Mouse (Mus musculus) cerebellum, adult 11-12 months (tissue): Measurements from ENCODE around the gene Emilin2.

Experiments used
- DNase-seq: peaks from one replicate; pipeline ENCODE4 v3.0.0; 2022

Gene Emilin2

GRCm38 (mm10) chr17:71228651-71229050 is 83.1 kb downstream of the Emilin2 start:
- no peak for DNase-seq

GRCm38 (mm10) chr17:71227128-71227895 is 84.5 kb downstream of the Emilin2 start:
- DNase-seq = no peak

GRCm38 (mm10) chr17:71225091-71225490 is 86.7 kb downstream of the Emilin2 start:
- no peak for DNase-seq

GRCm38 (mm10) chr17:71224521-71224920 is 87.3 kb downstream of the Emilin2 start:
- DNase-seq = no peak

- no peak for DNase-seq
These were observed 88.1 kb downstream of the Emilin2 start for GRCm38 (mm10) chr17:71223676-71224075.

DNA sequence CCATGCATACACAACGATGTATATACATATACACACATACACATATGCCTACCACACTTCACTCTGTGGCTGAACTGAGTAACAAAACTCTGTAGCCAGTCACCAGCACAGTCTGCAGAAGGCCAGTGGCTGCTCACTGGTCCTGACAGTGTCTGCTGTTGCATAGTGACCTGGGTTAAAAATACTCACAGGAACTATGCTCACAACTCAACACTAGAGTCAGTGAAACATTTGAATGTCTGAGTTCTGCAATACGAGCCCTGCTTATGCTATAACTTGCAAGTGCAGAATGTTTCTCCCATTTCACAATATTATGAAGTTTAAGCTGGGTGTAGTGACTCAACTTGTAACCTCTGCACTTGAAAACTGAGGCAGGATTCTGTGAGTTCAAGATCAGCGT is 90.4 kb downstream of the Emilin2 start:
- DNase-seq = no peak

DNA sequence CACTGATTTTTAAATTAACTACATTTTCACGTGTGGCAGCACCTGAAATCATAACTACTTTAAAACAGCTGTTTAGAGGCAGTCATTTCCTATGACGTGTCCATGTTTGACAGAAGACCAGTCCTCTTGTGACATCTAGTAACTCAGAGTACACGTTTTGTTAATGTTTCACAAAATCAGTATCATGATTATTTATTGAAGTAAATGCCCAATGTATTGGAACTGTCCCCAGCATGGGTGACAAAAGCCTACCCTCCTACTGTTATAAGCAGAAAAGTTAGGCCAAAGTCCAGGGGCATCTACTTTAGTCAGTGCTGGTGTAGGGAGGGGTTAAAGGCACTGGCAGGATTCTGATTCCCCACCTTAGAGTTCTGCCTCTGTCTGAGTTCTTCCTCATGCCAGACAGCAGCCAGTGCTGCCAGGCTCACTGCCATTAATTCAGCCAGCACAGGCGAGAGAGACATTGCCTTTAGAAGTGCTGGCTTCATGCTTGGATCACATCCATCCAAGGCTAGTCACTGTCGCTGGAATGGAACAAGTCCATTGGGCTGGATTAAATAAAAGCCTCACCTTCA is 94.6 kb downstream of the Emilin2 start:
- no peak for DNase-seq

DNA sequence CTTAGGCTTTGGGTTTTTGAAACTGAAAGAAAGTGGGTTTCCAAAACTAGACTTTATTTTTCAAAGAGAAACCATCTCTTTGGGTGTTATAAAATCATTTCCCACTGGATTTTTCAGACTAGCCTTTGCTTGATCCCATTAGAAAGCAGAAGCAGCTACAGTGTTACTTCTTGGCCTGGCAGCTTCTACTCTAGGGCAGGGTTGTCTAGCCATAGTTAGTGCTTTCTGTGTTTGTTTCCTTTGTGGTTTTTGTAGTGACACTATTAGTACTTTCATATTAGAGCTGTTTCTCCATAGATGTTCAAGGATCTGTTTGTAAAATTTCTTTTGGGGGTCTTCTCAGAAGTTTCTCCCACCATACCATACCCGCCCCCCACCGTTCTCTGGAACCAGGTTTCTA is 95.5 kb downstream of the Emilin2 start:
- no peak for DNase-seq

- no peak for DNase-seq
These were observed 96.4 kb downstream of the Emilin2 start for GRCm38 (mm10) chr17:71215241-71215839.

DNA sequence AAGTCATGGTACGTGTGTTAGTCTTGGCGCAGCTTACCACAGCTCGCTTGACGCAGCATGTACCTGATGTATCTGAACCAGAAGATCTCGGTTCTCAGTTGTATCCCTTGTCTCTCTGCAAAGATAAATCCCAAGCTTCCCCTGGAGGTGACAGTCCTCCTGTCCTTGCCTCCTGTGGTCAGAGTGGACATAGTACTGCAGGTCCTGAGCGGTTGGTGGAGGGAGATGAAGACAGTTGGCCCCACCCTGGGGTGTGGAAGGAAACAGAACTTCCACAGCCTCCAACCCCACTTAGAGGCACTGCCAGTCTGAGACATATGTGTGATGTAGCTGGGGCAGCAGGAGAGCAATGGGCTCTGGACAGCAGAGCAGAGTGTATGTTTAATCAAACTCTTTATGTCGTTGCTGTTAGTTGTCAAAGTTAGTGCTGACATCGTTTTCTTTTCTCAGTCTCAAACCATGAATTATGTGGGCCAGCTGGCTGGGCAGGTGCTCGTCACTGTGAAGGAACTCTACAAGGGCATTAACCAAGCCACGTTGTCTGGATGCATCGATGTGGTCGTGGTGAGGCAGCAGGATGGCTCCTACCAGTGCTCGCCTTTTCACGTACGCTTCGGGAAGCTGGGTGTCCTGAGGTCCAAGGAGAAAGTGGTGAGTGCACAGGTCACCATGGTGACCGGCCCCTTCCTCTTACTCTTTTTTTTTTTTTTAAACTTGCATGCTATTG is 97.1 kb downstream of the Emilin2 start:
- DNase-seq = no peak

GRCm38 (mm10) chr17:71213666-71214065 is 98.1 kb downstream of the Emilin2 start:
- no peak for DNase-seq

- no peak for DNase-seq
These were observed 99.7 kb downstream of the Emilin2 start for GRCm38 (mm10) chr17:71211962-71212646.

DNA sequence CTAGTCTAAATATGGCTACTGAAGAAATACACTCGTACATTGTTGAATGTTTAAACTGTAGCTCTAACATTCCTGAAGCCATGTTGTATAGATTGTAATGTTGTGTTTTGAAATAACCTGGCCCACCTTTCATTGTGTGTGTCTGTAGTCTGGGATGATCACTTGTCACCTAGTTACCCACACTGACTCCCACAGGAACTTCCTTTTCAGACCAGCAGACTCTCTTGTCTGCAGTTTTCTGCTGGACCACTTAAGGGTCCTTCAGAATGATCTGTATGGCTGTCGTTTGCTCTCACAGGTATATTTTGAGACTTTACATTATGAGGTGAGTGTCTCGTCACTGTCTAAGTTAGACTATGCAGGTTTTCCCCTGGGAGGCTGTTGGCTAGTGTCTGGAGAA is 101.8 kb downstream of the Emilin2 start:
- DNase-seq = no peak

GRCm38 (mm10) chr17:71208921-71209320 is 102.9 kb downstream of the Emilin2 start:
- no peak for DNase-seq

- no peak for DNase-seq
These were observed 103.4 kb downstream of the Emilin2 start for GRCm38 (mm10) chr17:71208376-71208775.

- no peak for DNase-seq
These were observed 104.5 kb downstream of the Emilin2 start for GRCm38 (mm10) chr17:71207268-71207667.

DNA sequence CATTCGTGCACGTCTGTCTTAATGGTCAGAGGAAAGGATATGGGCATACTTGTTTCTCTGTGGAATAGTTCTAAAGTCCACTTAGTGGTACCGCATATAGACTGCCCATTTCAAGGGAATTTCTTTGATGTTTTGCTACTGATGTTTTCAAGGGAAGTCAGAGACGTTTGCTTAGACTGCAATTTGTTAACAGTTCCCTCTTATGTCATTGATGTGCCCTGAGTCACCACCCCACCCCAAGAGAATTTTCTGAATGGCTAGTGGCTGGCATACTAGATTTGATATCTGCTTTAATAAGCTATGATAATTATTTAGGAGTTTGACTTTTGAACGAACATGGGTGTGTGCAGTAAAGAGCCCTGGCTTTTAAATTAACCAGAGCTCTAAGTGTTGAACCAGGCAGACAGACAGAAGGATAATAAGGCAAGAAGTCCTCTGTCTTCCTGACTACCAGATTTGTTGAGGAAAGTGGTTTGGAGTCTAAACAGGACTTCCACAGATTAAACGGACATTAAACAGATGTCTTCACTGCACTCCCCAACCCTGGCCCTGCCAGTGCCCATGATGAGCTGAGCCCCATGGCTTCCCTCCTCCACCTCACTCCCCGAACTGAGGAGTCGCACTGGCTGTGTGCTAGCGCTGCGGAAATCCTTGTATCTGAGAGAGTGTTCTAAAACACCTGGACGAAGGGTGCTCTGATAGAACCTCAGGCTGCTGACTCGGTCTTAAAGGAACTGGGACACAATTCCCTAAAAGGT is 105.5 kb downstream of the Emilin2 start:
- DNase-seq = no peak

GRCm38 (mm10) chr17:71204809-71205091 is 107.0 kb downstream of the Emilin2 start:
- no peak for DNase-seq

GRCm38 (mm10) chr17:71203998-71204808 is 107.6 kb downstream of the Emilin2 start:
- DNase-seq = no peak
